10 mouse cellular contexts compared by ENCODE assay signal in the genomic region with DNA sequence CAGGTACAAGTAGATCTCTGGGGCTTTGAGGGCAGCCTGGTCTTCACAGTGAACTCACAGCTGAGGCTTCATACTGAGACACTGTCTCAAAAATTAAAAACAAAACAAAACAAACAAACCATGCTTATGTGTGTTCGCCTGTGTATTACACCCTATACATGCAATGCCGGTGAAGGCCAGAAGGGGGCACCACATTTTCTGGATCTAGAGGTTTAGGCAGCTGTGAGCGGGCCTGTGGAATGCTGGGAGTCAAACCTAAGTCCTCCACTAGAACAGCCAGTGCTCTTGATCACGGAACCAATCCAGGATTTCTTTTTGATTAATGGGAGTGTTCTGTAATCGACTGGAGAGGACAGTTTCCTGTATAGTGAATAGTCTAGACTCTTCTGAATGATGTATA. TPM values are rescaled to one million over a fixed set of nuclear protein-coding genes. Genes with fewer than 3 reads are reported as not detected.
DNase-seq lines count a peak whose midpoint lies in the region; TF ChIP-seq lines count a peak whose summit lies in the region.
"Had no signal": no experiment of that assay in that cellular context is flagged by ENCODE, and none has a peak within 500 bp of the region (broad histone marks: within the 10 kb centered on the region; RNA-seq: fewer than 3 reads in every experiment).

No protein-coding gene starts in this region.

- TF ChIP-seq EP300 in CH12.LX (IDR thresholded peaks at IDR 0.05; ENCODE audit: low read length): no peak

- no peaks in the 10 kb centered on the region for H3K79me2 ChIP-seq in CH12.LX (replicated peaks; ENCODE audit: control insufficient read depth, extremely low read depth, insufficient read depth, poor library complexity, severe bottlenecking)

- no peak for TF ChIP-seq POLR2A in CH12.LX (IDR thresholded peaks at IDR 0.05; ENCODE audit: low read depth, low read length)
- TF ChIP-seq POLR2A in bone marrow, adult 2 months (IDR thresholded peaks at IDR 0.05; ENCODE audit: borderline replicate concordance, control insufficient read depth, low read depth, low read length): no peak

- H3K4me2 ChIP-seq in CH12.LX (ENCODE audit: insufficient read depth, low read depth, poor library complexity, severe bottlenecking): no peak overlapping the region
- H3K4me2 ChIP-seq: embryonic facial prominence, embryonic 15.5 days had no signal

- H3K9ac ChIP-seq in CH12.LX (ENCODE audit: insufficient read depth, low read depth): no peak overlapping the region
- H3K9ac ChIP-seq: embryonic facial prominence, embryonic 15.5 days had no signal

- H3K4me3 ChIP-seq in left cerebral cortex, adult 2 months: no peak overlapping the region
- no peak overlapping the region for H3K4me3 ChIP-seq in CH12.LX (replicated peaks in 1 of 3; ENCODE audit: low read depth in 2 of 3, low read length in 2 of 3, poor library complexity in 1 of 3)
- no peak overlapping the region for H3K4me3 ChIP-seq in bone marrow, adult 2 months (replicated peaks; ENCODE audit: control insufficient read depth, low read depth, low read length)
- H3K4me3 ChIP-seq: embryonic facial prominence, embryonic 15.5 days had no signal

- H3K4me1 ChIP-seq in CH12.LX (ENCODE audit: control insufficient read depth in 1 of 2, insufficient read depth in 2 of 2): peaks cover 12 to 26% of the 10 kb centered on the region in 2 experiments
- H3K4me1 ChIP-seq in bone marrow, adult 2 months (ENCODE audit: control insufficient read depth, insufficient read depth, low read length): no peaks in the 10 kb centered on the region; the same call in 1 of the 2 replicates
- H3K4me1 ChIP-seq: embryonic facial prominence, embryonic 15.5 days had no signal

- H3K36me3 ChIP-seq in CH12.LX (replicated peaks in 1 of 2; ENCODE audit: control insufficient read depth in 1 of 2, insufficient read depth in 1 of 2, low read length in 1 of 2): no peaks in the 10 kb centered on the region
- H3K36me3 ChIP-seq: embryonic facial prominence, embryonic 15.5 days had no signal

- H3K27me3 ChIP-seq in CH12.LX (replicated peaks): peaks cover 2% of the 10 kb centered on the region

- in situ Hi-C loops in CH12.LX (cut with MboI; ENCODE audit: low pct_ligation_motif_present, low pct_unique_long_range_greater_than_20kb, low sequenced_read_pairs): no loop called here

- intact Hi-C loops in left cerebral cortex, adult 2 months (cut with DNase I): no loop called here
- intact Hi-C loops in gastrocnemius, postnatal 14 days (cut with DNase I; ENCODE audit: low total_unique reads): no loop called here
- intact Hi-C loops in heart, postnatal 14 days (cut with DNase I): no loop called here

- WGBS in bone marrow, adult 2 months: 58% methylated on average over 5 of the region's 5 CpGs

- H3K9me3 ChIP-seq in CH12.LX (replicated peaks; ENCODE audit: low read length): peaks cover 3% of the 10 kb centered on the region
- H3K9me3 ChIP-seq: embryonic facial prominence, embryonic 15.5 days had no signal

- TF ChIP-seq CTCF in left cerebral cortex, adult 2 months (IDR thresholded peaks at IDR 0.05): peak; percentile 29
- peak; percentile 57 to 61 for TF ChIP-seq CTCF in CH12.LX (conservative IDR thresholded peaks at IDR 0.05 in 1 of 2, IDR thresholded peaks at IDR 0.05 in 1 of 2; ENCODE audit: low read depth in 2 of 2, low read length in 2 of 2)
- TF ChIP-seq CTCF in bone marrow, adult 2 months (IDR thresholded peaks at IDR 0.05; ENCODE audit: control insufficient read depth, insufficient read depth, low read length): peak; percentile 28; the same call in 1 of the 2 replicates

- no peak overlapping the region for H3K27ac ChIP-seq in left cerebral cortex, adult 2 months
- H3K27ac ChIP-seq in CH12.LX (ENCODE audit: insufficient read depth, low read depth): no peak overlapping the region
- no peak overlapping the region for H3K27ac ChIP-seq in bone marrow, adult 2 months (ENCODE audit: control insufficient read depth, insufficient read depth, low read depth, low read length, poor library complexity)
- H3K27ac ChIP-seq: embryonic facial prominence, embryonic 15.5 days had no signal

- no peak; the same call in 1 of the 2 replicates for TF ChIP-seq RAD21 in CH12.LX (IDR thresholded peaks at IDR 0.05; ENCODE audit: low read depth, low read length)

- dilution Hi-C loops in CH12.LX (cut with MboI; ENCODE audit: extremely low pct_ligation_motif_present, extremely low pct_unique_long_range_greater_than_20kb, low sequenced_read_pairs): no loop called here

- DNase-seq in left cerebral cortex, adult 2 months (ENCODE audit: extremely low spot score in 1 of 2, low spot score in 2 of 2): no peak
- DNase-seq in left cerebral cortex, adult 9 months (ENCODE audit: low spot score in 2 of 2): no peak
- peak; percentile 58 for DNase-seq in CH12.LX (ENCODE audit: extremely low read depth)
- DNase-seq in mesoderm, embryonic 11.5 days (ENCODE audit: low read depth, low spot score): peak; percentile 43
- DNase-seq in gastrocnemius, postnatal 14 days: no peak
- DNase-seq in heart, postnatal 14 days: no peak
- DNase-seq: heart, adult 18-20 months; left cerebral cortex, postnatal 4 days had no signal

TF ChIP-seq in CH12.LX, 34 proteins besides CTCF, POLR2A, EP300 and RAD21:
- TF ChIP-seq IRF4 (IDR thresholded peaks at IDR 0.05; ENCODE audit: low read depth, low read length) (no peak), SMC3 (IDR thresholded peaks at IDR 0.05; ENCODE audit: low read depth, low read length) (peak; percentile 41), ZC3H11A (IDR thresholded peaks at IDR 0.05; ENCODE audit: low read depth, low read length) (no peak), POLR2AphosphoS2 (IDR thresholded peaks at IDR 0.05; ENCODE audit: low read depth, low read length) (no peak)

RNA-seq across cellular contexts. Expression of a gene that starts 11.6 kb away (rescaled TPM):
- total RNA-seq in left cerebral cortex, adult 2 months (2021): under 1 TPM; 0.44 to 0.70 TPM
- 2.5 and 3.1 TPM in 2 replicates for total RNA-seq in CH12.LX (2012; rRNA removed)
- 2.1 and 2.2 TPM in 2 replicates for total RNA-seq in CH12.LX (2014; rRNA removed)
- 2.8 and 2.9 TPM in 2 replicates for polyA plus RNA-seq in CH12.LX (2012; ENCODE audit: insufficient read length, low read depth)
- polyA plus RNA-seq in bone marrow, adult 2 months (2011; ENCODE audit: insufficient read depth, insufficient read length, low replicate concordance, missing spikeins): not detected in 2 replicates
- total RNA-seq in gastrocnemius, postnatal 14 days (2021): under 1 TPM; 0.16 to 0.22 TPM
- total RNA-seq in heart, postnatal 14 days (2021): under 1 TPM; 0.29 to 0.45 TPM

RNA-seq across cellular contexts. Expression of a gene that starts 11.7 kb away (rescaled TPM):
- total RNA-seq in left cerebral cortex, adult 2 months (2021): 100 to 1,000 TPM; 190 TPM
- total RNA-seq in CH12.LX (2012; rRNA removed) (476 and 495 TPM in 2 replicates), CH12.LX (2014; rRNA removed) (337 and 374 TPM in 2 replicates)
- polyA plus RNA-seq in CH12.LX (2012; ENCODE audit: insufficient read length, low read depth): 555 and 674 TPM in 2 replicates
- 73.9 and 121 TPM in 2 replicates for polyA plus RNA-seq in bone marrow, adult 2 months (2011; ENCODE audit: insufficient read depth, insufficient read length, low replicate concordance, missing spikeins)
- total RNA-seq in gastrocnemius, postnatal 14 days (2021): 100 to 1,000 TPM; 642 to 667 TPM
- total RNA-seq in heart, postnatal 14 days (2021): 100 to 1,000 TPM; 200 to 218 TPM

Comparison
In these comparisons a context has a peak if more than half of its experiments do, and no peak if none do; other contexts are left out.
1. DNase-seq: peak in CH12.LX (single experiment) and mesoderm, embryonic 11.5 days (single experiment); none in left cerebral cortex, adult 2 months (0 of 2), left cerebral cortex, adult 9 months (0 of 2), gastrocnemius, postnatal 14 days (single experiment) and heart, postnatal 14 days (0 of 2).
2. Peak in every context shown above with its lines, with median percentiles within 50 percentile points of each other: CTCF ChIP-seq.